Mouse (Mus musculus): ENCODE data around the gene Ssbp2. TPM values are rescaled to one million over a fixed set of nuclear protein-coding genes. Genes with fewer than 3 reads are reported as not detected.

The Ssbp2 gene
- polyA plus RNA-seq, 1 experiment = 125 TPM

DNA sequence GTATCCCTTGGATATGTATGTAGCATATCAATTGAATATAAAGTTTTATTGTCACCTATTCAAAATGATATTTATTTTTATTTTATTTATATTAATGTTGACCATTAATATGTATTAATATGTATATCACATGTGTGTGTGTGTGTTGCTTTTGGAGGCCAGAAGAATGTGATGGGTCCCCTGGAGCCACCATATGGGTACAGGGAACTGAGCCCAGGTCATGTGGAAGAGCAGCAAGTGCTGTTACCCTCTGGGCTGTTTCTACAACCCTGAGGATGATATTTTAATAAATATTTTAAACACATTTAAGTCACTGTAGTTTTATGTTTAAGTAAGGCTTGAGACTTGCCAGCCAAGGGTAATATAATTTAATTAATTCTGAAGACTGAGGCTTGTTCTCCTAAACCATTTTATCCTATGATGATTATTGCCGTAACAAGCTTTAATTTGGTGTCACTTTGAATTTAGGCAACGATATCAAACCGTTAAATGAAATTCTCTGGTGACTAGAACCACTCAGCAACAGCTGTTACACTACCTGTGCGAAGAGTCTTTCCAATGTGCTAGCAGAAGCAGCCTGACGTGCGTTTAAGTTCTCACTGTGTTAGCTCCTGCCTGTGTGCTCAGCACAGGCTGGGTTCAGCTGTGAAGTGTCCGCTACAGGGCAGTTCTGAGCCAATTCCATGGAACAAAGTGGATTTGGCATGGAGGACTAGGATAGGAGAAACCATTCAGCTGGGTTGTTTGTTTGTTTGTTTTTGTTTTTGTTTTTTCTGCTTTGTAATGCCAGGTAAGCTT lies 145.2 kb downstream of the Ssbp2 start:
- no peak for DNase-seq
- 97% methylated on average over 7 of the region's 7 CpGs for WGBS
- Histone ChIP-seq H3K36me3 (ENCODE audit: control insufficient read depth, insufficient read depth, low read length) (no peaks in the 10 kb centered on the region; the same call in 1 of the 2 replicates), H3K27ac (ENCODE audit: control insufficient read depth, insufficient read depth, low read length) (no peak overlapping the region), H3K4me3 (ENCODE audit: control insufficient read depth, insufficient read depth, low read length) (no peak overlapping the region), H3K4me1 (replicated peaks; ENCODE audit: control insufficient read depth, insufficient read depth, low read length) (no peaks in the 10 kb centered on the region), H3K27me3 (ENCODE audit: control insufficient read depth, insufficient read depth, low read length) (no peaks in the 10 kb centered on the region)
- TF ChIP-seq CTCF (IDR thresholded peaks at IDR 0.05; ENCODE audit: borderline replicate concordance, control insufficient read depth, extremely low read depth, insufficient read depth, low read length, poor library complexity) (no peak), POLR2A (IDR thresholded peaks at IDR 0.05; ENCODE audit: control insufficient read depth, extremely low read depth, insufficient read depth, low read length, poor library complexity) (no peak)

DNA sequence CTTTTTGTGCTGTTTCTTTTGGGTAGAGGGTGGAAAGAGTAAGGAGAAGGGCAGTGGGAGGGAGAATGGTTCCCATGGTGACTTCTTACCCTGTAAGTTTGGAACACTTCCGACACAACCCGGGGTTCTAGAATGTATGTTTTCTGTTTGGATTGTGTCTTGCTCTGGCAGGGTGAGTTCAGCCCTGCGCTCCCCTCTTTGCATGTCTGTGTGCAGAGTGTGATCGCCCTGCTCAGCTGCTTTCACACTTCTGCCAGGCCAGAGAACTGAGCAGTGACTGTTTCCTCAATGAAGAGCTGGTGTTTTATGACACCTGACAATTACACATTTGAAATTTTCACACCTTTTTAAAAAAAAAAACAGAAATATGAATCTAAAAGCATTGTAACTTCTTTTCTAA lies 150.5 kb downstream of the Ssbp2 start:
- DNase-seq = no peak
- H3K4me1 ChIP-seq (replicated peaks; ENCODE audit: control insufficient read depth, insufficient read depth, low read length) = no peaks in the 10 kb centered on the region
- H3K27ac ChIP-seq (ENCODE audit: control insufficient read depth, insufficient read depth, low read length) = no peak overlapping the region
- H3K4me3 ChIP-seq (ENCODE audit: control insufficient read depth, insufficient read depth, low read length) = no peak overlapping the region
- WGBS = 97% methylated on average over 4 of the region's 4 CpGs
- TF ChIP-seq CTCF (IDR thresholded peaks at IDR 0.05; ENCODE audit: borderline replicate concordance, control insufficient read depth, extremely low read depth, insufficient read depth, low read length, poor library complexity) (no peak), POLR2A (IDR thresholded peaks at IDR 0.05; ENCODE audit: control insufficient read depth, extremely low read depth, insufficient read depth, low read length, poor library complexity) (no peak)
- no peaks in the 10 kb centered on the region for H3K36me3 ChIP-seq (ENCODE audit: control insufficient read depth, insufficient read depth, low read length)
- no peaks in the 10 kb centered on the region for H3K27me3 ChIP-seq (ENCODE audit: control insufficient read depth, insufficient read depth, low read length)

DNA sequence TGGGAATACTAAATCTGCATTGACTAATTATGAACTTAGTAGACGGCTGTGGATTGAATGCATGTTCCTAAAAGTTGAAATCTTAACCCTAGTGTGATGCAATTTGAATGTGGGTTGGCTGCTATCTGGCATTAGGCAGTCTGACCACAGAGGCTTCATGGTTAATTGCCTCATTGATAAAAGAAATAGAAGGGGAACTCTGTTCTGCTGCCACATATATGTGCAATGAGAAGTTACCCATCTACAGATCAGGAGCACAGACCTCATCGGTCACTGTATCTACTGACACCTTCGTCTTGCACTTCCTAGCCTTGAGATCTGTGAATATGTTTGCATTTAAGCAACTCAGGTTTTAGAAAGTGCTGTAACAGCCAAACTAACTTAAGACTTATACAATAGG lies 151.8 kb downstream of the Ssbp2 start:
- Histone ChIP-seq H3K27ac (ENCODE audit: control insufficient read depth, insufficient read depth, low read length) (no peak overlapping the region), H3K4me1 (replicated peaks; ENCODE audit: control insufficient read depth, insufficient read depth, low read length) (no peaks in the 10 kb centered on the region), H3K4me3 (ENCODE audit: control insufficient read depth, insufficient read depth, low read length) (no peak overlapping the region), H3K27me3 (ENCODE audit: control insufficient read depth, insufficient read depth, low read length) (no peaks in the 10 kb centered on the region), H3K36me3 (ENCODE audit: control insufficient read depth, insufficient read depth, low read length) (no peaks in the 10 kb centered on the region)
- 92% methylated on average over 3 of the region's 3 CpGs for WGBS
- TF ChIP-seq CTCF (IDR thresholded peaks at IDR 0.05; ENCODE audit: borderline replicate concordance, control insufficient read depth, extremely low read depth, insufficient read depth, low read length, poor library complexity) (no peak), POLR2A (IDR thresholded peaks at IDR 0.05; ENCODE audit: control insufficient read depth, extremely low read depth, insufficient read depth, low read length, poor library complexity) (no peak)
- no peak for DNase-seq

DNA sequence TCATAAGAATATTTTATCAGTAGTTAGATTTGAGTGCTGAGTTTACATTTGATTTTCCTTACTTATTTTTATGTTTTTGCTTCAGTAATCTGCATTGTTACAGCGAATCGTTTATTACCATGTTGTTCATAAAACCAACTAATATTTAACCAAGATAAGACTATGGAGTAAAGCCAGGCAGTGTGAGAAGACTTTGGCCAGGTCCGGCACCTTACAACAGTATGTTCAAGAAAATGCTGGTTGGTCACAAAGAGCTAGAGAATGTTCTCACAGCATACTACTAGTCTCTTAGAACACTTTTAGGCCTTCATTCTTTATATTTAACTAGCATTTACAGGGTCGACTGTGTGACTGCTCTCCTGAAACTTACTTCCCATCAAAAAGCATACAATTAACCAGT lies 152.5 kb downstream of the Ssbp2 start:
- Histone ChIP-seq H3K4me1 (replicated peaks; ENCODE audit: control insufficient read depth, insufficient read depth, low read length) (no peaks in the 10 kb centered on the region), H3K27ac (ENCODE audit: control insufficient read depth, insufficient read depth, low read length) (no peak overlapping the region), H3K4me3 (ENCODE audit: control insufficient read depth, insufficient read depth, low read length) (no peak overlapping the region), H3K36me3 (ENCODE audit: control insufficient read depth, insufficient read depth, low read length) (no peaks in the 10 kb centered on the region), H3K27me3 (ENCODE audit: control insufficient read depth, insufficient read depth, low read length) (no peaks in the 10 kb centered on the region)
- 96% methylated on average over 4 of the region's 4 CpGs for WGBS
- no peak for TF ChIP-seq CTCF (IDR thresholded peaks at IDR 0.05; ENCODE audit: borderline replicate concordance, control insufficient read depth, extremely low read depth, insufficient read depth, low read length, poor library complexity)
- TF ChIP-seq POLR2A (IDR thresholded peaks at IDR 0.05; ENCODE audit: control insufficient read depth, extremely low read depth, insufficient read depth, low read length, poor library complexity) = no peak
- no peak for DNase-seq

DNA sequence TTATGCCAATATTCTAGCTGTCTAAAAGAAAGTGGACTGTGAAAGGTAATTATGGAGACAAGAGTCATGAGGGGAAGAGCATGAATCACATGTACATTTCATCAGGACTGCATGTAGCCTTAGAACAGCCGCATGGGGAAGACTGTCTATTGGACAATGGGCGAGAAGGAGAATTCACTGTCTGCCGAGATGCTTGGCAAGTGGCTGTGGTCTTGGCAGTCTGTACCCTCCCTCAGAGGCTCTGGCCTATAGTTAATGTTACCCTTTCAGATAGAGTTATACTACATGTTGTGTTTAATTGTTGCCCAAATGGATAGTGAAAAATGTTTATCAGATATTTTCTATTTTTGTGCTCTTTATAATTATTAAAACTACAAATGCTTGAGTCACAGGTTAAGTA lies 156.0 kb downstream of the Ssbp2 start:
- Histone ChIP-seq H3K4me1 (replicated peaks; ENCODE audit: control insufficient read depth, insufficient read depth, low read length) (no peaks in the 10 kb centered on the region), H3K27me3 (ENCODE audit: control insufficient read depth, insufficient read depth, low read length) (no peaks in the 10 kb centered on the region), H3K36me3 (ENCODE audit: control insufficient read depth, insufficient read depth, low read length) (no peaks in the 10 kb centered on the region), H3K27ac (ENCODE audit: control insufficient read depth, insufficient read depth, low read length) (no peak overlapping the region), H3K4me3 (ENCODE audit: control insufficient read depth, insufficient read depth, low read length) (no peak overlapping the region)
- WGBS = 98% methylated on average over 3 of the region's 3 CpGs
- DNase-seq = no peak
- TF ChIP-seq POLR2A (IDR thresholded peaks at IDR 0.05; ENCODE audit: control insufficient read depth, extremely low read depth, insufficient read depth, low read length, poor library complexity) = no peak
- TF ChIP-seq CTCF (IDR thresholded peaks at IDR 0.05; ENCODE audit: borderline replicate concordance, control insufficient read depth, extremely low read depth, insufficient read depth, low read length, poor library complexity) = no peak

DNA sequence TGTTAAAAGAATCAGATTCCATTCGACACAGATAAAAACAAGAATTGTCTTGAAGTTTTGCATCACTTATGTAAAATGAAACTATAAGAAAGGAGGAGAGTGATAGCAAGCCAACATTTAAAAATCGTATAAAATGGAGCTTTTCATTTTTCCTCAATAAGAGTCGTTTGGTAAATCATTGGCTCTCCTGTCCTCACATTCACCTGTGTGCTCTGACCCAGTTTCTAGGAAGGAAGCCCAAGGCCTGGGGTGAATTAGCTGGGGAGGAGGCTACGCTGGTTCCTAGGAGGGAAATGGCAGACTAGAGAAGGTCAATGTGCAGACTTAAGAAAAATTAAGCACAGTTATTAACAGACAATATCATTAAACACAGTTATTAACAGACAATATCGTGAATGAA lies 156.8 kb downstream of the Ssbp2 start:
- DNase-seq = no peak
- no peak for TF ChIP-seq POLR2A (IDR thresholded peaks at IDR 0.05; ENCODE audit: control insufficient read depth, extremely low read depth, insufficient read depth, low read length, poor library complexity)
- no peak for TF ChIP-seq CTCF (IDR thresholded peaks at IDR 0.05; ENCODE audit: borderline replicate concordance, control insufficient read depth, extremely low read depth, insufficient read depth, low read length, poor library complexity)
- no peaks in the 10 kb centered on the region for H3K36me3 ChIP-seq (ENCODE audit: control insufficient read depth, insufficient read depth, low read length)
- no peak overlapping the region for H3K27ac ChIP-seq (ENCODE audit: control insufficient read depth, insufficient read depth, low read length)
- H3K4me1 ChIP-seq (replicated peaks; ENCODE audit: control insufficient read depth, insufficient read depth, low read length) = no peaks in the 10 kb centered on the region
- no peak overlapping the region for H3K4me3 ChIP-seq (ENCODE audit: control insufficient read depth, insufficient read depth, low read length)
- H3K27me3 ChIP-seq (ENCODE audit: control insufficient read depth, insufficient read depth, low read length) = no peaks in the 10 kb centered on the region
- WGBS = 94% methylated on average over 5 of the region's 5 CpGs

Data from thymus, adult 2 months (tissue).